Mouse (Mus musculus): Measurements from ENCODE around the gene H2afx.

- TF ChIP-seq ZNF384 (IDR thresholded peaks at IDR 0.05; ENCODE audit: low read depth, low read length), result no peak
- TF ChIP-seq HCFC1 (IDR thresholded peaks at IDR 0.05; ENCODE audit: borderline replicate concordance, insufficient read depth, low read length), result no peak
- TF ChIP-seq MAFK (IDR thresholded peaks at IDR 0.05; ENCODE audit: insufficient read depth, low read depth, low read length), result no peak
Observed at GRCm38 (mm10) chr9:44292490-44292889, 42.0 kb upstream of the H2afx start.
